Mouse (Mus musculus) CH12.LX (cell line): ENCODE data around the gene Cxcr1. TPM values are rescaled to one million over a fixed set of nuclear protein-coding genes. Genes with fewer than 3 reads are reported as not detected.

Source experiments
- DNase-seq: peaks from one replicate; pipeline ENCODE4 v3.0.0-alpha.2; 2013; ENCODE audit errors: extremely low read depth
- H3K27ac ChIP-seq: 2 replicates; pipeline ENCODE4 v1.5.1; 2012; ENCODE audit warnings: low read depth, mild to moderate bottlenecking, control low read depth, moderate library complexity; ENCODE audit not compliant: insufficient read depth
- H3K27me3 ChIP-seq: replicated peaks from 2 replicates; pipeline ENCODE3; 2012; ENCODE audit warnings: inconsistent platforms
- H3K36me3 ChIP-seq, 2 experiments: replicated peaks in 1 of 2; 2 replicates each; pipeline versions ENCODE3 to v1.6.1; 2012; ENCODE audit warnings: inconsistent platforms in 1 of 2, low read length in 1 of 2, mild to moderate bottlenecking in 1 of 2, mixed read lengths in 1 of 2, moderate library complexity in 1 of 2; ENCODE audit not compliant: control insufficient read depth in 1 of 2, insufficient read depth in 1 of 2
- H3K4me1 ChIP-seq, 2 experiments: 2 replicates each; pipeline ENCODE4 v1.6.1; 2012; ENCODE audit warnings: inconsistent platforms in 1 of 2, moderate library complexity in 1 of 2; ENCODE audit not compliant: insufficient read depth in 2 of 2, control insufficient read depth in 1 of 2
- H3K4me2 ChIP-seq: 2 replicates; pipeline ENCODE4 v1.6.1; 2012; ENCODE audit warnings: low read depth, mild to moderate bottlenecking, control low read depth; ENCODE audit not compliant: poor library complexity, insufficient read depth, severe bottlenecking
- H3K4me3 ChIP-seq, 3 experiments: fragments of 150-350 bp in 1 of 3; sonication (generic) in 1 of 3; replicated peaks in 1 of 3; 2 replicates each; pipeline versions ENCODE3 to v1.5.1; 2011 to 2012; ENCODE audit warnings: low read depth in 2 of 3, low read length in 2 of 3, mild to moderate bottlenecking in 2 of 3, moderate library complexity in 2 of 3, control low read depth in 1 of 3, improper control_type of control experiment in 1 of 3, inconsistent platforms in 1 of 3, mixed read lengths in 1 of 3; ENCODE audit not compliant: poor library complexity in 1 of 3
- H3K79me2 ChIP-seq: replicated peaks from 2 replicates; pipeline ENCODE4 v1.6.1; 2012; ENCODE audit warnings: mild to moderate bottlenecking, moderate library complexity; ENCODE audit not compliant: control insufficient read depth, poor library complexity, insufficient read depth, severe bottlenecking; ENCODE audit errors: extremely low read depth
- H3K9ac ChIP-seq: 2 replicates; pipeline ENCODE4 v1.6.1; 2012; ENCODE audit warnings: low read depth, mild to moderate bottlenecking, control low read depth, moderate library complexity; ENCODE audit not compliant: insufficient read depth
- H3K9me3 ChIP-seq: replicated peaks from 2 replicates; pipeline ENCODE3; 2012; ENCODE audit warnings: low read length, inconsistent platforms, mixed read lengths
- BHLHE40 ChIP-seq: IDR thresholded peaks from 2 replicates; pipeline ENCODE4 v1.6.1; 2011; ENCODE audit warnings: mild to moderate bottlenecking, low read depth, low read length, improper control_type of control experiment
- CHD1 ChIP-seq: IDR thresholded peaks from 2 replicates; pipeline ENCODE4 v1.6.1; 2012; ENCODE audit warnings: low read depth, low read length, improper control_type of control experiment, inconsistent platforms
- ELF1 ChIP-seq: IDR thresholded peaks from 2 replicates; pipeline ENCODE4 v1.6.1; 2014; ENCODE audit warnings: low read depth, mild to moderate bottlenecking, inconsistent platforms, low read length, improper control_type of control experiment
- HCFC1 ChIP-seq: IDR thresholded peaks from 2 replicates; pipeline ENCODE4 v1.6.1; 2012; ENCODE audit warnings: low read depth, mild to moderate bottlenecking, inconsistent platforms, low read length, improper control_type of control experiment
- IRF4 ChIP-seq: IDR thresholded peaks from 2 replicates; pipeline ENCODE4 v1.6.1; 2014; ENCODE audit warnings: low read depth, mild to moderate bottlenecking, inconsistent platforms, low read length, improper control_type of control experiment
- JUN ChIP-seq: IDR thresholded peaks from 2 replicates; pipeline ENCODE4 v1.6.1; 2011; ENCODE audit warnings: low read depth, mild to moderate bottlenecking, low read length, improper control_type of control experiment, moderate library complexity; ENCODE audit not compliant: insufficient read depth
- JUND ChIP-seq: conservative IDR thresholded peaks from 2 replicates; pipeline ENCODE4 v1.6.1; 2011; ENCODE audit warnings: low read depth, low read length, improper control_type of control experiment
- KAT2A ChIP-seq: IDR thresholded peaks from 2 replicates; pipeline ENCODE4 v1.6.1; 2012; ENCODE audit warnings: low read length, improper control_type of control experiment, inconsistent platforms; ENCODE audit not compliant: insufficient replicate concordance
- MAFK ChIP-seq: IDR thresholded peaks from 2 replicates; pipeline ENCODE4 v1.6.1; 2011; ENCODE audit warnings: low read length, improper control_type of control experiment; ENCODE audit not compliant: insufficient replicate concordance
- MAZ ChIP-seq: IDR thresholded peaks from 2 replicates; pipeline ENCODE4 v1.6.1; 2012; ENCODE audit warnings: low read depth, mild to moderate bottlenecking, inconsistent platforms, low read length, improper control_type of control experiment, moderate library complexity
- MEF2A ChIP-seq: IDR thresholded peaks from 2 replicates; pipeline ENCODE4 v1.6.1; 2014; ENCODE audit warnings: low read depth, mild to moderate bottlenecking, inconsistent platforms, low read length, improper control_type of control experiment, borderline replicate concordance
- MYC ChIP-seq: IDR thresholded peaks from 2 replicates; pipeline ENCODE4 v1.6.1; 2011; ENCODE audit warnings: low read depth, mild to moderate bottlenecking, improper control_type of control experiment, low read length
- PAX5 ChIP-seq: IDR thresholded peaks from 2 replicates; pipeline ENCODE4 v1.6.1; 2012; ENCODE audit warnings: low read length, inconsistent platforms, mixed read lengths
- POLR2A ChIP-seq: IDR thresholded peaks from 2 replicates; pipeline ENCODE4 v1.6.1; 2011; ENCODE audit warnings: low read depth, mild to moderate bottlenecking, improper control_type of control experiment, low read length
- POLR2AphosphoS2 ChIP-seq: IDR thresholded peaks from 2 replicates; pipeline ENCODE4 v1.6.1; 2011; ENCODE audit warnings: low read depth, low read length, improper control_type of control experiment
- RAD21 ChIP-seq: IDR thresholded peaks from 2 replicates; pipeline ENCODE4 v1.6.1; 2011; ENCODE audit warnings: low read depth, mild to moderate bottlenecking, low read length, improper control_type of control experiment, moderate library complexity
- SIN3A ChIP-seq: IDR thresholded peaks from 2 replicates; pipeline ENCODE4 v1.6.1; 2012; ENCODE audit warnings: low read length, improper control_type of control experiment, inconsistent platforms
- USF2 ChIP-seq: conservative IDR thresholded peaks from 2 replicates; pipeline ENCODE4 v1.6.1; 2011; ENCODE audit warnings: low read depth, low read length, improper control_type of control experiment
- ZC3H11A ChIP-seq: IDR thresholded peaks from 2 replicates; pipeline ENCODE4 v1.6.1; 2012; ENCODE audit warnings: low read depth, mild to moderate bottlenecking, inconsistent platforms, low read length, improper control_type of control experiment
- ZKSCAN1 ChIP-seq: IDR thresholded peaks from 2 replicates; pipeline ENCODE4 v1.6.1; 2012; ENCODE audit warnings: low read depth, inconsistent platforms, low read length, improper control_type of control experiment, borderline replicate concordance
- ZMIZ1 ChIP-seq: IDR thresholded peaks from 2 replicates; pipeline ENCODE4 v1.6.1; 2012; ENCODE audit warnings: low read depth, mild to moderate bottlenecking, inconsistent platforms, low read length, improper control_type of control experiment
- ZNF384 ChIP-seq: IDR thresholded peaks from 2 replicates; pipeline ENCODE4 v1.6.1; 2012; ENCODE audit warnings: low read depth, low read length, improper control_type of control experiment, inconsistent platforms
- dilution Hi-C: fragments of 300-500 bp; cut with MboI; formaldehyde crosslinking; loops from 2 replicates; pipeline ENCODE4 v1.14.3; 2020; ENCODE audit warnings: low sequenced_read_pairs; ENCODE audit not compliant: extremely low pct_unique_long_range_greater_than_20kb, extremely low pct_ligation_motif_present
- in situ Hi-C: fragments of 300-500 bp; cut with MboI; formaldehyde crosslinking; loops from 3 replicates; pipeline ENCODE4 v1.14.3; 2019; ENCODE audit warnings: low sequenced_read_pairs, low pct_ligation_motif_present, low pct_unique_long_range_greater_than_20kb, mixed read lengths
- polyA plus RNA-seq: library from polyadenylated mRNA; unstranded; fragments of >175 nt; gene quantifications from 2 replicates; pipeline ENCODE4 v1.2.1, GENCODE M21; 2012; ENCODE audit warnings: low read depth; ENCODE audit not compliant: insufficient read length
- total RNA-seq, 2 experiments: library from RNA; depleted of rRNA; stranded (reverse); fragments of 300-350 nt in 1 of 2; fragments of >200 nt in 1 of 2; gene quantifications; 2 replicates each; pipeline ENCODE4 v1.2.3; 2012 to 2014

Cxcr1 gene
- total and polyA plus RNA-seq, 3 experiments, result not detected

DNA sequence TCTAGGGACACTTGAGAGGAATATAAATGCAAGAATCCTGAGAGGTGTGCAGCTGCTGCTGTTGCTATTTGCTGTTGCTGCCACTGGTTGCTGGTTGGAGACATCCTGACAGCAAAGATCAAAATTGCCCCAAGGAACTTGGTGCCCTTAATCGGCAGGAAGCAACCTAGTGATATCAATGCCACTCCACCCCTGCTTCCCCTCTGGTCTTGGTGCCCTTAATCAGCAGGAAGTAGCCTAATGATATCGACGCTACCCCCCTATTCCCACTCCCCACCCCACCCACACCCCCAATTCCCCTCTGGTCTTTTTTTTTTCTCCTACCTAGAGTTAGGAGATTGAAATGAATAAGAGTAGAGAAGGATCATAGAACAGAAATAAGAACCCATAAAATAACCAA, 21.7 kb downstream of the Cxcr1 start:
- Histone ChIP-seq H3K4me3 (no peak overlapping the region), H3K4me1 (no peaks in the 10 kb centered on the region), H3K27ac (no peak overlapping the region), H3K79me2 (no peaks in the 10 kb centered on the region), H3K9me3 (no peaks in the 10 kb centered on the region), H3K27me3 (peaks cover 23% of the 10 kb centered on the region), H3K36me3 (no peaks in the 10 kb centered on the region), H3K9ac (no peak overlapping the region), H3K4me2 (no peak overlapping the region)
- dilution Hi-C loops, result no loop called here
- in situ Hi-C loops, result no loop called here
- TF ChIP-seq IRF4 (no peak), JUND (no peak), MEF2A (no peak), MYC (no peak), POLR2A (no peak), ZKSCAN1 (no peak), PAX5 (no peak), JUN (no peak), ZNF384 (no peak), MAZ (no peak), BHLHE40 (no peak), HCFC1 (no peak)
- no peak for DNase-seq

DNA sequence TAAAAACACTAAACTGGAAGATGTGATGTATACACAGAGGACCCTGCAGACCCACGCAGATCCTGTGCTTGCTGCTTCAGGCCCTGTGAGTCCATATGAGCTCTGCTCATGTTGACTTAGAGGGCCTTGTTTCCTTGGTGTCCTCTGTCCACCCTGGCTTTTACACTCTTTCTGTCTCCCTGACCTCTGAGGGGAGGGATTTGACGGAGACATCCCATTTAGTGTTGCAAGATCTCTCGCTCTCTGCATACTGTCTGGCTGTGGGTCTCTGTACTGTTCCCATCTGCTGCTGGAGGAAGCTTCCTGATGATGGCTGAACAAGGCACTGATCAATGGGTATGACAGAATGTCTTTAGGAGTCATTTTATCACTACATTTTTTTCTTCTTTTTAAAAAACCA, 24.7 kb downstream of the Cxcr1 start:
- Histone ChIP-seq H3K36me3 (no peaks in the 10 kb centered on the region), H3K9ac (no peak overlapping the region), H3K4me2 (no peak overlapping the region), H3K79me2 (no peaks in the 10 kb centered on the region), H3K4me3 (no peak overlapping the region), H3K9me3 (no peaks in the 10 kb centered on the region), H3K27me3 (peaks cover 33% of the 10 kb centered on the region), H3K4me1 (no peaks in the 10 kb centered on the region), H3K27ac (no peak overlapping the region)
- dilution Hi-C loops (no loop called here), in situ Hi-C loops (no loop called here)
- no peak for DNase-seq
- TF ChIP-seq CHD1, result no peak
- no peak for TF ChIP-seq RAD21
- no peak for TF ChIP-seq MAFK
- TF ChIP-seq ZC3H11A, result no peak
- no peak for TF ChIP-seq ELF1
- TF ChIP-seq HCFC1, result no peak
- TF ChIP-seq POLR2A, result no peak
- TF ChIP-seq ZMIZ1, result no peak
- no peak for TF ChIP-seq SIN3A
- TF ChIP-seq BHLHE40, result no peak
- no peak for TF ChIP-seq KAT2A
- TF ChIP-seq JUN, result no peak
- TF ChIP-seq POLR2AphosphoS2, result no peak
- TF ChIP-seq ZNF384, result no peak
- no peak for TF ChIP-seq USF2
